Mouse (Mus musculus) erythroid progenitor cell, adult 5-6 weeks (primary cell): ENCODE measurements around the gene Gm4869. TPM values are rescaled to one million over a fixed set of nuclear protein-coding genes. Genes with fewer than 3 reads are reported as not detected.

ENCODE experiments used
- ATAC-seq: replicated peaks from 2 replicates; pipeline ENCODE4 v1.8.0; 2016; ENCODE audit warnings: moderate number of reproducible peaks, mild to moderate bottlenecking, moderate TSS enrichment, inconsistent platforms; ENCODE audit not compliant: poor library complexity, low FRiP score, severe bottlenecking
- total RNA-seq, 2 experiments: library from RNA; stranded (forward) in 1 of 2; stranded (reverse) in 1 of 2; fragments of 150-400 nt in 1 of 2; fragments of 186-747, 209-891 nt in 1 of 2; gene quantifications; 2 replicates each; pipeline versions ENCODE4 v1.2.3 to v1.2.4; 2015 to 2017; ENCODE audit warnings: low replicate concordance in 2 of 2

Gene Gm4869
- total RNA-seq, 2 experiments from 2014 or later, result not detected

DNA sequence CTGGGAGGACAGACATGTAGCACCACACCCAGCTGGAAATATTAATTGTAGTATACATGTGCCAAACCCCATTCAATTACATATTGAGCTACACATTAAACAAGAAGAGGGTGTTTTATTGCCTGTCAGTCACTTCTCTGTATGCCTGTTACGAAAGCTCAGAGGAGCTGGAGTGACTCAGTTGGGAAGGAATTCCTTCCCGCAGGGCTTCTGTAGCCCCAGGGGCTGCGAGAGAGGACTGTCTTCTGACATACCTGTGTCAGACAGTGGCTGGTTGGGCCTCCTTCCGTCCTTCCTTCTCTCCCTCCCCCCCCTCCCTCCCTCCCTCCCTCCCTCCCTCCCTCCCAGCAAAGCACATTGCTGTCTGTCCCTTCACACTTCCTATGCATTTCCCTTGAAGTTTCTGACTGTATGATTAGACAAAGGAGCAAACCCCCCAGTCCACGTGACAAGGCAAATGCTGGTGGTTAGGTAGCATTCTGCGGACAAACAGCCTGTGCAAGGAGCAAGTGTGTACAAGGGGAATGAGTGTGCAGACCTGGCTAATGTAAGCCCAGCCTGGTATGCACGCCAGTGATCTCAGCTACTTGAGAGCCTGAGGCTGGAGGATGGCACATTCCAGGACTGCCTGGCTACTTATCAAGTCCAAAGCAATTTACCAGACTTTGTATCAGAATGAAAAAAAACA is 69.5 kb downstream of the Gm4869 start:
- ATAC-seq, result no peak

DNA sequence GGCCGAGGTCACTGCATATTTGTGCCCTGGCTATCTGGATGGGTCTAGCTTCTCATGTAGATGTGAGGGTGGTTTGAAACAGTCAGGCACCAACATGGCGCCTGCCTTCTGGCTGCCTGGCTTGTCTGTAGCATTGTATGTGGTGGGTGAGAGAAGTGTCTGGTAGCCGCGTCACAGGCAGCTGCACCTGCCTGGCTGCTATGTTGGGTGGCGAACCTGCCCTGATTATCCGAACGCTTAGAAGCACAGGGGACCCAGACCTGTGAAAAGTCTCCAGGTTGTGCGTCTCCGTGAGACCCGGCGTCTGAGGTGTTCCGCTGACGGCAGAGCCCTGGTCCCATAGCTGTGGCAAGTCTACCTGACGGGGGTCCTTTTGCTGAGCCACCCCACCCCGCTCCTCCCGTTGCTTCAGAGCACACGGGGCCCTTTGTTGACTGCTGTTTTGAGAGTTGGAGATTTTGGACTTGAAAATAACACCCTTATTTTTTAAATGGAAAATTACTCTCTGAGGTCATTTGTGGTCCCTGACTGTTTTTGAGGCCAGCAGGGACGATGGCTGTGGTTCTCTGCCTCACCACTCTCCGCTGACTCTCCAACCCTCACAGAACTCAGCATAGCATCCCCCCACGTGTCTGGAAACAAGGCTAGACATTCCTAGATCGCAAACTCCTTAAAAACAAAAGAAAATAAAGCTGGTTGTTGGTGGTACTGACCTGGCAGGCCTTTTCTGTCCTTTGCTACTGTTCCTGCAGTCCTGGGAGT is 71.9 kb downstream of the Gm4869 start:
- no peak for ATAC-seq

DNA sequence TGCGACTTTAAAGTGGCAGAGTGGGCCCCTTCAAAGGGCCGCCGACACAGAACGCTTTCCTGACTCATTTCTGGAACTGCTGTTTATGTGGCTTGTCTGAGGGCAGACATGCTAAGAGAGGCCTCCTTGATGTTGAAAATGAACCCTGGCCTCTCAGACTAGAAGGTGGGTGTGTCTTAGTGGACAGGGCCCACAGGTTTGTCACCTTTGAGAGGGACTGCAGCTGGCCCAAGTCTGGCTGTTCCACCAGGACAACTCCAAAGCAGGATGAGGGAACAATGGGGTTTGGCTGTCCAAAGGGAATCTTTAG is 72.4 kb downstream of the Gm4869 start:
- no peak for ATAC-seq

DNA sequence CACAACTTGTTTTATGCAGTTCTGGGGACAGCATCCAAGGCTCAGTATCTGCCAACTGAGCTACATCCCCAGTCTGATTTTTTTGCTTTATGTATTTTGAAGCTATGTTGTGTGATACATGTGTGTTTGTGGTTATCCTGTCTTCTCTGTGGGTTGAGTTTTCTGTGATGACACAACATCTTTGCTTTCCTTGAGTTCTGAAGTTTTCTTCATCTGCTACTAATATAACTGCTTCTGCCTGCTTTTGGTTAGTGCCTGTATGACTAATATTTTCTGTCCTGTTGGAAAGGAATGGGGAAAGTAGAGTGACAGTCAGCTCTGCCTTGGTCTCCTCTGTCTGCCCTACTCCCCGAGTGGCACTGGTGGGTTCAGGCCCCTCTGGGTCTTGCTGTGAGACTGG is 75.8 kb downstream of the Gm4869 start:
- no peak for ATAC-seq

DNA sequence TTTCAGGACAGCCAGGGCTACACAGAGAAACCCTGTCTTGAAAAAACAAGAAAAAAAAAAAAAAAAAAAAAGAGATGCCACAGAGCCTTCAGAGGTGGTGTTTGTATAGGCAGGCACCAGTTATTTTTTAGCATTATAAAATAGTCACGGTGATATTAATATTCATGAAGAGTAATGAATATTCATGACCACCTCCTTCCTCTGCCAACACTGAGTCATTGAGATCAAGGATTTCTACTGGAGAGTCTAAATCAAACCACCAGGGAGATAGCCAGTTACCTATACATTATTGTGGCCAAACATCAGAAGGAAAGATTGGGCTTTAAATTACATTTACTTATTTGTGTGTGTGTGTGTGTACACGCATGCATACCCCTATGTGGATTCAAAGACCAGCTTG is 81.3 kb downstream of the Gm4869 start:
- no peak for ATAC-seq

DNA sequence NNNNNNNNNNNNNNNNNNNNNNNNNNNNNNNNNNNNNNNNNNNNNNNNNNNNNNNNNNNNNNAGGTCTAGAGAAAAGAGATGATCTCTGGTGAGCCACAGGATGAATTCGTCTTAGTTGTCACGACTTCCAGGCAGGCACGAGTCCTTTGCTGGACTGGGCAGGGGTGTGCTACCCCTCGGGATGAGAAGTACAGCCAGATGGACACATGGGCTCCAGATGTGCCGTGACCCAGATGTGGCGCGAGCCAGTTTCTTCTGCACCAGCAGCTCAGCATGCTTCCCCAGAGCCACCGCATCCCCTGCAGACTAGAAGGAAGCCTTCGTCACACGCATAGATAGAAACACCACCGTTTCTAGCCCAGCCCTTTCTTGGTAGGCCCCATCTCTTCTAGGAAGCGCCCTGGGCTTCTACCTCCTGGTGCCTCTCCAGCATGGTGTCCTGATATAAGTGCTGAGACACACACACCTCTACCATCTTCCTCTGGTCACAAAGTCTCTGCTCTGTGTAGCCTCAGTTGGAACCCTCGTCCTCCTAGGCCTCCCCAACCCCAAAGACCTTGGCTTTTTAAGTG is 92.8 kb downstream of the Gm4869 start:
- ATAC-seq, result no peak

DNA sequence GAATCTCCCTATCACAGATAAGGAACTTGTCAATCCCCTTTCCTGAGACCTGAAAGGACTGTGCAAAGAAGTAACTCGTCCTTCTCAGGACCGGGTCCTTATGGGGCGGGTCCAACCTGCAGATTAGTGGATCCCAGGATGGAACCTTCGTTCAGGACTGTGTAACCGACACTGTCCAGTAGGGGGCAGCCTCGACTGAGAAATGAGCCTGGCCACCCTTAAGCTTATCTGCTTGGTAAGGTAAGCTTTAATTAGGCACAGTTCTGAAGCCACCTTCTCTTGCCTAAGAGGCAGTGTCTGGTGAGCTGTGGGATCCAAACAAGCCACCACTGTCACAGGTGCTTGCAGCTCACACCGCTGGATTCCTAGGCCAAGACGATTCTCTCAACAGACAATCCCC is 94.7 kb downstream of the Gm4869 start:
- ATAC-seq, result peak; percentile 63

DNA sequence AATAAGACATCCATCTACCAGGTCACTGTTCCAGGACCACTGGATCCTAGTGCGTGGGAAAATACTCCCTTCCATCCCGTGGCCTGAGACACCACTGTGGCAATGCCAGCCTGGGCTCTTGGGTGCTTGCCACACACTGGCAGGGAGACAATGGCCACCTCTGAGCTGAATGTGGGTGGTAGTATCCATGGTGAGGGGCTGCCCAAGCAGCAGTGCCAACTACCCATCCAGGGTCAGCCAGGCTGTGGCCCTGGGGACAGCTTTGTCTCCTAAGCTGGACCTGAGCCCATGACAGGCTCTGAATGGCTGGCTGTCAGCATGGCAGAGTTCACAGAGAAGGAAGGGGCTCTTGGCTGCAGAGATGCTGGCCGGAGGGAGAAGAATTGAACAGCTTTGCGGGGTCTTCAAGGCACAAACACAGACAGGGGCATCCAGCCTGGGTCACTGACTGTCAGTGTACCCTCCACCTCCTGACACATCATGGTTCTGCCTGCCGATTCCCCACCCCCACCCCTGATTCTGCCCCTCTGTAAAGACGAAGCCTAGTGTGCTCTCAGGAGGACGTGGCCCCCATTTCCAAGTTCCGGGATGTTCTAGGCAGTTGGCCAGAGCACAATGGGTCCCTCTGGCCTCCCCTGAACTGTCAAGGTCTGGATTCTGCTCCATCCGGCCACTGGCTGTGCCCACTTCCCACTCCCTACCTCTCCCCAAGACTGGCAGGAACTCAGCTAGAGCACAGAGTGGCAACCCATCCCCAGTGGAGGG is 97.5 kb downstream of the Gm4869 start:
- ATAC-seq, result no peak

Other genes starting within 250 kb of the Gm4869 start
- 25.9 and 29.3 TPM in 2 replicates for gene Mad1l1, start 124.1 kb upstream of the Gm4869 start, total RNA-seq (2015; ENCODE audit: low replicate concordance)
- gene Mad1l1, start 124.1 kb upstream of the Gm4869 start, total RNA-seq (2017; ENCODE audit: low replicate concordance), result 113 and 134 TPM in 2 replicates
- 11.5 and 14.7 TPM in 2 replicates for gene Nudt1, start 124.0 kb upstream of the Gm4869 start, total RNA-seq (2015; ENCODE audit: low replicate concordance)
- 7.1 and 10.1 TPM in 2 replicates for gene Nudt1, start 124.0 kb upstream of the Gm4869 start, total RNA-seq (2017; ENCODE audit: low replicate concordance)
- gene Mrm2, start 113.7 kb upstream of the Gm4869 start, total RNA-seq (2015; ENCODE audit: low replicate concordance), result 3.6 TPM in 1 of 2 replicates, not detected in the other
- 1.4 and 2.4 TPM in 2 replicates for gene Mrm2, start 113.7 kb upstream of the Gm4869 start, total RNA-seq (2017; ENCODE audit: low replicate concordance)
- 0.84 and 1.1 TPM in 2 replicates for gene Snx8, start 56.4 kb upstream of the Gm4869 start, total RNA-seq (2015; ENCODE audit: low replicate concordance)
- 1.0 TPM in 1 of 2 replicates, not detected in the other for gene Snx8, start 56.4 kb upstream of the Gm4869 start, total RNA-seq (2017; ENCODE audit: low replicate concordance)
- gene Eif3b, start 26.3 kb upstream of the Gm4869 start, total RNA-seq (2015; ENCODE audit: low replicate concordance), result 44.7 and 110 TPM in 2 replicates
- 43.6 and 66.2 TPM in 2 replicates for gene Eif3b, start 26.3 kb upstream of the Gm4869 start, total RNA-seq (2017; ENCODE audit: low replicate concordance)
- 9.2 and 12.3 TPM in 2 replicates for gene Chst12, start 59.9 kb downstream of the Gm4869 start, total RNA-seq (2015; ENCODE audit: low replicate concordance)
- 11.4 and 11.7 TPM in 2 replicates for gene Chst12, start 59.9 kb downstream of the Gm4869 start, total RNA-seq (2017; ENCODE audit: low replicate concordance)
- not detected in 2 replicates for gene Grifin, start 119.4 kb downstream of the Gm4869 start, total RNA-seq (2015; ENCODE audit: low replicate concordance)
- gene Grifin, start 119.4 kb downstream of the Gm4869 start, total RNA-seq (2017; ENCODE audit: low replicate concordance), result not detected in 2 replicates
- gene Lfng, start 161.7 kb downstream of the Gm4869 start, total RNA-seq (2015; ENCODE audit: low replicate concordance), result 19.7 and 20.5 TPM in 2 replicates
- 1.9 and 11.4 TPM in 2 replicates for gene Lfng, start 161.7 kb downstream of the Gm4869 start, total RNA-seq (2017; ENCODE audit: low replicate concordance)
- 21.8 and 26.7 TPM in 2 replicates for gene Ttyh3, start 203.4 kb downstream of the Gm4869 start, total RNA-seq (2015; ENCODE audit: low replicate concordance)
- 21.2 and 23.2 TPM in 2 replicates for gene Ttyh3, start 203.4 kb downstream of the Gm4869 start, total RNA-seq (2017; ENCODE audit: low replicate concordance)